7 mouse cellular contexts compared by ENCODE assay signal in the genomic region with DNA sequence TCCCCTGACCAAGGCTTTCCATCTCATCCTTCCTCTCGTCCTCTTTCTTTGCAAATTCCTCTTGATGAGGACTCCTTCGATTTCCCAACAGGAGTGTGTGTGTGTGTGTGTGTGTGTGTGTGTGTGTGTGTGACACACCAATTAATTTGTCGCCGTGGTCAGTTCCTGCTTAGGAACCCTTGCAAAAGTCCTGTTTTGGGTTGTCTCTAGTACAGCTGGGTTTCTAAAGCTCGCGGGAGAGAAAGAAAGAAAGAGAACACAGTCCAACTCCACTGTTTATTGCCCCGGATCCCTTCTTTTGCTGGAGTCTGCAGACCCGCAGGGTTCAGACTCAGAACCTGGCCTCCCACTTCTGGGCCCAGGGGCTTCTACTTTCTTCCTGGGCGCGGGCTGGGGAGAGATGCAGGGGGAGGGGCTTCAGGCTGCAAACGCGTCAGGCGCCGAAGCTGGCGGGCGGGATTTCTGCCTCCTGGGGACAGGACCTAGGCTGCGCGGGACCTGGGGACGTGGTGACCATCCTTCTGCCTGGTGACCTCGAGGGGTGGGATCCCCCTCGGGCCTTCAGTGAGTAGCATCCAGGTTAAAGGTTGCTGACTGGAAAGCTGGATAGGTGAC. TPM values are rescaled to one million over a fixed set of nuclear protein-coding genes. Genes with fewer than 3 reads are reported as not detected.
DNase-seq lines count a peak whose midpoint lies in the region; ATAC-seq lines count a peak whose summit lies in the region.

No protein-coding gene starts in this region.

- peak overlapping the region; percentile 62 for H3K4me3 ChIP-seq in heart, embryonic 11.5 days (ENCODE audit: low read depth, low read length)
- H3K4me3 ChIP-seq in kidney, embryonic 16.5 days (ENCODE audit: low read length), result peak overlapping the region; percentile 57
- H3K4me3 ChIP-seq in midbrain, embryonic 10.5 days, result peak overlapping the region; percentile 57

- peak; percentile 29 for DNase-seq in MN1 (ENCODE audit: low spot score)
- peak; percentile 83 for DNase-seq in embryo, embryonic 11 days
- DNase-seq in midbrain, embryonic 10.5 days (ENCODE audit: low spot score), result peak; percentile 62
- DNase-seq in urinary bladder, postnatal 4 days (ENCODE audit: low spot score in 2 of 2), result peak; percentile 57 to 71
- DNase-seq in left cerebral cortex, adult 8-10 months (ENCODE audit: low spot score in 2 of 2), result no peak

- peaks cover 41% of the 10 kb centered on the region for H3K27me3 ChIP-seq in heart, embryonic 11.5 days (ENCODE audit: control insufficient read depth, insufficient read depth, low read length)
- H3K27me3 ChIP-seq in kidney, embryonic 16.5 days (ENCODE audit: insufficient read depth, low read length), result peaks cover 45% of the 10 kb centered on the region
- H3K27me3 ChIP-seq in midbrain, embryonic 10.5 days (ENCODE audit: low read depth, poor library complexity, severe bottlenecking), result peaks cover 92% of the 10 kb centered on the region

- peak overlapping the region; percentile 70 for H3K4me2 ChIP-seq in heart, embryonic 11.5 days
- H3K4me2 ChIP-seq in kidney, embryonic 16.5 days (replicated peaks; ENCODE audit: low read depth, low read length), result peak overlapping the region; percentile 94

- peak overlapping the region; percentile 82 for H3K9ac ChIP-seq in heart, embryonic 11.5 days (ENCODE audit: low read depth, low read length)
- H3K9ac ChIP-seq in kidney, embryonic 16.5 days (replicated peaks; ENCODE audit: low read length), result peak overlapping the region; percentile 74

- no peak for ATAC-seq in heart, embryonic 11.5 days (replicated peaks; ENCODE audit: insufficient number of reproducible peaks, low FRiP score, low TSS enrichment)
- no peak for ATAC-seq in kidney, embryonic 16.5 days (ENCODE audit: low FRiP score, low TSS enrichment)

- peak overlapping the region; percentile 89 for H3K27ac ChIP-seq in heart, embryonic 11.5 days (ENCODE audit: low read depth, low read length)
- peak overlapping the region; percentile 93 for H3K27ac ChIP-seq in kidney, embryonic 16.5 days (ENCODE audit: low read length)
- no peak overlapping the region; the same call in 1 of the 2 replicates for H3K27ac ChIP-seq in midbrain, embryonic 10.5 days (replicated peaks)

- H3K9me3 ChIP-seq in heart, embryonic 11.5 days (replicated peaks; ENCODE audit: control insufficient read depth, low read length), result no peaks in the 10 kb centered on the region
- H3K9me3 ChIP-seq in kidney, embryonic 16.5 days (ENCODE audit: low read length), result no peaks in the 10 kb centered on the region
- H3K9me3 ChIP-seq in midbrain, embryonic 10.5 days (replicated peaks), result no peaks in the 10 kb centered on the region

- H3K36me3 ChIP-seq in heart, embryonic 11.5 days (ENCODE audit: control insufficient read depth, insufficient read depth, low read length), result no peaks in the 10 kb centered on the region
- H3K36me3 ChIP-seq in kidney, embryonic 16.5 days (ENCODE audit: insufficient read depth, low read length), result no peaks in the 10 kb centered on the region
- no peaks in the 10 kb centered on the region for H3K36me3 ChIP-seq in midbrain, embryonic 10.5 days

- 0% methylated on average over 21 of the region's 21 CpGs for WGBS in heart, embryonic 11.5 days (ENCODE audit: insufficient replicate concordance)
- WGBS in kidney, embryonic 16.5 days, result under 1% methylated on average over 21 of the region's 21 CpGs
- WGBS in midbrain, embryonic 10.5 days, result 0% methylated on average over 21 of the region's 21 CpGs

- H3K4me1 ChIP-seq in heart, embryonic 11.5 days (ENCODE audit: control insufficient read depth, insufficient read depth, low read length), result peaks cover 21% of the 10 kb centered on the region; the same call in 1 of the 2 replicates
- peaks cover 31% of the 10 kb centered on the region for H3K4me1 ChIP-seq in kidney, embryonic 16.5 days (ENCODE audit: insufficient read depth, low read length)
- H3K4me1 ChIP-seq in midbrain, embryonic 10.5 days, result peaks cover 68% of the 10 kb centered on the region

RNA-seq across cellular contexts. Expression of a gene that starts 2.6 kb away (rescaled TPM):
- polyA plus RNA-seq in heart, embryonic 11.5 days (2014; fragmentation: Nextera tagmentation; extraction: Ambion mirVana), result 28.0 and 37.4 TPM in 2 replicates
- polyA plus RNA-seq in kidney, embryonic 16.5 days (2015; fragmentation: Nextera tagmentation; extraction: Ambion mirVana), result 47.1 and 47.9 TPM in 2 replicates
- 15.6 and 19.5 TPM in 2 replicates for polyA plus RNA-seq in midbrain, embryonic 10.5 days (2016; fragmentation: Nextera tagmentation; extraction: Ambion mirVana)
- 10 to 100 TPM; 36.1 to 41.1 (median 40.3) TPM for total RNA-seq in left cerebral cortex, adult 8-10 months (2022)

Comparison
In these comparisons a context has a peak if more than half of its experiments do, and no peak if none do; other contexts are left out.
1. DNase-seq: peak in MN1 (single experiment), embryo, embryonic 11 days (single experiment), midbrain, embryonic 10.5 days (single experiment) and urinary bladder, postnatal 4 days (2 of 2); none in left cerebral cortex, adult 8-10 months (0 of 2).
2. Peak in every context shown above with its lines, with median percentiles within 50 percentile points of each other: H3K4me3 ChIP-seq.